Mouse (Mus musculus): ENCODE data around the gene Dnmt3l. TPM values are rescaled to one million over a fixed set of nuclear protein-coding genes. Genes with fewer than 3 reads are reported as not detected.

Dnmt3l gene
- polyA plus RNA-seq, 1 experiment from 2014 or later: not detected

DNA sequence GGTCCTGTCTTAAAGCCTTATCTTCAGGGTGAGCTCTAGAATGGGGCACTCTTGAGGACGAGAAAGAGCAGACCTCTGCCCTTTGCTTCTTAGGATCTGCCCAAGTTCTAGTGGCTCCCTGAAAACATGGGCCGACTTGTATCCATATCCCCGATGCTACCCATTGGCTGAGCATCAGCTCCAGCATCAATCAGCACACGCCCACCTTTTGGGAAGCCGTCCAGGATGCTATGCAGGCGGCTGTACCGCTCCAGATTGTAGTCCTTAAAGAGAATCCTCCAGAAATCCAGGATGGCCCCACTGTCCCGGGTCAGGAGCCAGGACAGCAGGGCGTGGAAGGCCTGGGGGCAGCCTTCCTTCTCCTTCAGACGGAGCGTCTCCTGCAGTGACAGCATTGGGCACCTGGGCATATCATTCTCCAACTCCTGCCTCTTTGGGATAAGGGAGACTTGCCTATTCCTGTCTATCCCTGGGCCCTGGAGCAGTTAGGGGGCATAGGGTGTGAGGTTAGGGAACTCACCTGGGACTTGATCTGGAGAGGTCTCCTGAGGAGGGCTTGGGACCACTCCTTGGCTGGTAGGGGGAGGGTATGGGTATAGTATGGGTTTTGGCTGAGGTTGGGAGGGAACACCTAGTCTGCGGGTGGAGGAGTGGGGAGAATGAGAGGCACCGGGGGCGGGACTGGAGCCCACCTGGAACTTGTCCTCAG, 1.1 kb downstream of the Dnmt3l start:
- H3K9ac ChIP-seq (ENCODE audit: low read length): peak overlapping the region; percentile 54
- H3K9me3 ChIP-seq (ENCODE audit: control insufficient read depth, low read length): no peaks in the 10 kb centered on the region
- H3K4me3 ChIP-seq (ENCODE audit: low read depth, low read length): peak overlapping the region; percentile 21; the same call in 1 of the 2 replicates
- H3K27ac ChIP-seq (ENCODE audit: low read depth, low read length): no peak overlapping the region
- ATAC-seq (replicated peaks; ENCODE audit: low FRiP score) (no peak), DNase-seq (ENCODE audit: low spot score) (no peak)
- peak overlapping the region; percentile 51 for H3K4me2 ChIP-seq (ENCODE audit: low read depth, low read length, severe bottlenecking)
- whole genome bisulfite sequencing: 59% methylated on average over 14 of the region's 14 CpGs
- H3K27me3 ChIP-seq (ENCODE audit: control insufficient read depth, insufficient read depth, low read length): no peaks in the 10 kb centered on the region
- 0 out of 2 replicates have a peak, but pooled peaks cover 3% of the 10 kb centered on the region for H3K4me1 ChIP-seq (replicated peaks; ENCODE audit: control insufficient read depth, insufficient read depth, low read length)
- H3K36me3 ChIP-seq (ENCODE audit: control insufficient read depth, insufficient read depth, low read length): no peaks in the 10 kb centered on the region

DNA sequence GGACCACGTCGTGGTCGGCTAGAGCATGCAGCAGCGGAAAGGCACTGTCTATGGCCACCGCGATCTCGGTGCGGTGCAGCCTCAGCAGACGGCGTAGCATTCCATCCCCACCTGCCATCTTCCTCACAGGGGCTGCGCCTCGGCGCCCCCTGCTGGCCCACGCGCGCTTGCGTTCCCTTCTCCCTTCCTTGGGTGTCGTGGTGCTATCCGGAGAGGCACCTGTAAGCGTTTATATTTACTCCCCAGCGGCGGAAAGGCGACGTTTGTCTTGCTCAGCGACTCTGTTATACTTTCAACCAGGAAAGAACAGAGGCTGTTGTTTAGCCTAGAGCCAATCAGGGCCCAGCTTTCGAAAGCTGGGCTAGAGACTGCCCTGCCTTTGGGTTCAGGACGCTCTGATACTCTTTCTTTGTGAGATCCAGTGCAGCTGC, 1.7 kb downstream of the Dnmt3l start, which contains the start of gene Aire:
TSS of gene Aire (minus strand) at position 205 of the 431 bp plus-strand sequence.
- no peak within 1 kb of the TSS for H3K27ac ChIP-seq (ENCODE audit: low read depth, low read length)
- DNase-seq (ENCODE audit: low spot score): peak; percentile 85
- H3K4me2 ChIP-seq (ENCODE audit: low read depth, low read length, severe bottlenecking): peak within 1 kb of the TSS; percentile 51
- 0 out of 2 replicates have a peak, but pooled peaks cover 3% of the 10 kb centered on the region for H3K4me1 ChIP-seq (replicated peaks; ENCODE audit: control insufficient read depth, insufficient read depth, low read length)
- WGBS: under 1% methylated on average over 26 of the region's 27 CpGs
- H3K4me3 ChIP-seq (ENCODE audit: low read depth, low read length): peak within 1 kb of the TSS; percentile 21; the same call in 1 of the 2 replicates
- H3K9ac ChIP-seq (ENCODE audit: low read length): peak within 1 kb of the TSS; percentile 54
- ATAC-seq (replicated peaks; ENCODE audit: low FRiP score): peak; percentile 54
- no peaks in the 10 kb centered on the region for H3K36me3 ChIP-seq (ENCODE audit: control insufficient read depth, insufficient read depth, low read length)
- H3K27me3 ChIP-seq (ENCODE audit: control insufficient read depth, insufficient read depth, low read length): no peaks in the 10 kb centered on the region
- H3K9me3 ChIP-seq (ENCODE audit: control insufficient read depth, low read length): no peaks in the 10 kb centered on the region

DNA sequence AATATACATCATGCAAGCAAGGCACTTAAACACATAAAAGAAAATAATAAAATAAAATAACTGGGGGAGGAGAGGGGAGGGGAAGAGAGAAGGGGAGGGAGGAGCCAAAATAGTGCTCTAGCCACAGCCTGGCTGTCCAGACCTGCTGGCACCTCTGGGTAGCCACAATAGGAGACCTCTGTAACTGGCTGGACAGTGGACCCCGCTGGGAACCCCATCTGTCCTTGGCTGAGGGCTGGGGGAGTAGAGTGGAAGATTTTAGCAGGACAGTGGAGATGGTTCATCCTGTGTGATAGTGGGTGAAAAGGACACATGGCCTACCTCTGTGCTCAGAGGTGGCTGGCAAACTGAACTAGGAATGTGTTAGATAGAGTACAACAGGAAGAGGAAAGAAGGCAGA, 2.8 kb downstream of the Dnmt3l start:
- ATAC-seq (replicated peaks; ENCODE audit: low FRiP score): no peak
- Histone ChIP-seq H3K9me3 (ENCODE audit: control insufficient read depth, low read length) (no peaks in the 10 kb centered on the region), H3K9ac (ENCODE audit: low read length) (no peak overlapping the region), H3K4me2 (ENCODE audit: low read depth, low read length, severe bottlenecking) (no peak overlapping the region), H3K36me3 (ENCODE audit: control insufficient read depth, insufficient read depth, low read length) (no peaks in the 10 kb centered on the region), H3K4me1 (replicated peaks; ENCODE audit: control insufficient read depth, insufficient read depth, low read length) (0 out of 2 replicates have a peak, but pooled peaks cover 3% of the 10 kb centered on the region), H3K27me3 (ENCODE audit: control insufficient read depth, insufficient read depth, low read length) (no peaks in the 10 kb centered on the region), H3K4me3 (ENCODE audit: low read depth, low read length) (no peak overlapping the region), H3K27ac (ENCODE audit: low read depth, low read length) (no peak overlapping the region)
- DNase-seq (ENCODE audit: low spot score): no peak
- WGBS: 58% methylated on average over 1 of the region's 1 CpGs

DNA sequence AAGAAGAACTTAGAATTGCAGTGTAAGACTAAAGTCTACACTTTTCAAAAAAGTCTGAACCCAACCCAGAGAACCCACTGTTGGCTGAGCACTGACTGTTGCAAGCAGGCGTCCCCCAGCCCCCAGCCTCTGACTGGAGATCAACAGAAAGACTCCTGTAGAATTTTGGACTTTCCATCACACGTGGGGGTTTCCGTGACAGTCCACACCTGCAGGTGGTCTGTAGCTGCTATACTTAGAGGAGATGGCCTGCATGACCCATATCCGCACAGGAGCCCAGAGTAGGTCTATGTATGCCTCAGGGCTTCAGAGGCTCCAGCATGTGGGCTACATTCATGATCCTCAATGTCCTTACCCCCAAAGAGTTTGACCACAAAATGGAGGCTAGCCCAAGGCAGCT, 4.6 kb downstream of the Dnmt3l start:
- no peak for DNase-seq (ENCODE audit: low spot score)
- no peak overlapping the region for H3K27ac ChIP-seq (ENCODE audit: low read depth, low read length)
- no peak overlapping the region for H3K4me2 ChIP-seq (ENCODE audit: low read depth, low read length, severe bottlenecking)
- no peaks in the 10 kb centered on the region for H3K9me3 ChIP-seq (ENCODE audit: control insufficient read depth, low read length)
- no peaks in the 10 kb centered on the region for H3K27me3 ChIP-seq (ENCODE audit: control insufficient read depth, insufficient read depth, low read length)
- 0 out of 2 replicates have a peak, but pooled peaks cover 3% of the 10 kb centered on the region for H3K4me1 ChIP-seq (replicated peaks; ENCODE audit: control insufficient read depth, insufficient read depth, low read length)
- H3K4me3 ChIP-seq (ENCODE audit: low read depth, low read length): no peak overlapping the region
- H3K36me3 ChIP-seq (ENCODE audit: control insufficient read depth, insufficient read depth, low read length): no peaks in the 10 kb centered on the region
- no peak for ATAC-seq (replicated peaks; ENCODE audit: low FRiP score)
- H3K9ac ChIP-seq (ENCODE audit: low read length): no peak overlapping the region
- 83% methylated on average over 4 of the region's 4 CpGs for WGBS

DNA sequence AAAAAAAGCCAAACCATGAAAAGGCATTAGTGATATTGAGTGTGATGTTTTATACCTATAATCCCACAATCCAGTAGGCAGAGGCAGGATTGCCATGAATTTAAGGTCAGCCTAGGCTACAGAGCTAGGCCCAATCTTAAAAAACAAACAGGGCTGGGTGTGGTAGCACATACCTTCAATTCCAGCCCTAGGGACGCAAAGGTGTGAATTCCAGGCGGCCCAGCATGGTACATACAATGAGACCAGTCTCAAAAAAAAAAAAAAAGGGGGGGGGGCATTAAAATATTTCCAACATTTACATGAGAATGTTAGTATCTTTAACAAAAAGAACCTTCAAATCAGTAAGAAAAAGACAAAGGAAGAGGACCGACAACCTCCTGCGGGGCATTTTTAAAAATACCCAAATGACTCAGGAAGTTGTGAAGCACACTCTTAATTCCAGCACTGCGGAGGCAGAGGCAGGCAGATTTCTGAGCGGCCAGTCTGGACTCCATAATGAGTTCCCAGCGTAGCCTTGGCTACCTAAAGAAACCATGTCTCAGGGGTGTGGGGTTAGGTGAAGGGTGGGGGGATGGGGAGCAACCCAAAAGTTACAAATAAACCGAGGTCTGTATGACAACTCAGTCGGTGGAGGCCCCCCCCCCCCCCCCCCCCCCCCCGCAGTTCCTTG, 6.4 kb downstream of the Dnmt3l start:
- no peak for DNase-seq (ENCODE audit: low spot score)
- WGBS: 92% methylated on average over 9 of the region's 10 CpGs
- no peak overlapping the region for H3K4me2 ChIP-seq (ENCODE audit: low read depth, low read length, severe bottlenecking)
- no peak overlapping the region for H3K27ac ChIP-seq (ENCODE audit: low read depth, low read length)
- H3K4me3 ChIP-seq (ENCODE audit: low read depth, low read length): no peak overlapping the region
- H3K36me3 ChIP-seq (ENCODE audit: control insufficient read depth, insufficient read depth, low read length): no peaks in the 10 kb centered on the region
- ATAC-seq (replicated peaks; ENCODE audit: low FRiP score): no peak
- H3K9me3 ChIP-seq (ENCODE audit: control insufficient read depth, low read length): no peaks in the 10 kb centered on the region
- H3K4me1 ChIP-seq (replicated peaks; ENCODE audit: control insufficient read depth, insufficient read depth, low read length): 0 out of 2 replicates have a peak, but pooled peaks cover 3% of the 10 kb centered on the region
- no peaks in the 10 kb centered on the region for H3K27me3 ChIP-seq (ENCODE audit: control insufficient read depth, insufficient read depth, low read length)
- H3K9ac ChIP-seq (ENCODE audit: low read length): no peak overlapping the region

DNA sequence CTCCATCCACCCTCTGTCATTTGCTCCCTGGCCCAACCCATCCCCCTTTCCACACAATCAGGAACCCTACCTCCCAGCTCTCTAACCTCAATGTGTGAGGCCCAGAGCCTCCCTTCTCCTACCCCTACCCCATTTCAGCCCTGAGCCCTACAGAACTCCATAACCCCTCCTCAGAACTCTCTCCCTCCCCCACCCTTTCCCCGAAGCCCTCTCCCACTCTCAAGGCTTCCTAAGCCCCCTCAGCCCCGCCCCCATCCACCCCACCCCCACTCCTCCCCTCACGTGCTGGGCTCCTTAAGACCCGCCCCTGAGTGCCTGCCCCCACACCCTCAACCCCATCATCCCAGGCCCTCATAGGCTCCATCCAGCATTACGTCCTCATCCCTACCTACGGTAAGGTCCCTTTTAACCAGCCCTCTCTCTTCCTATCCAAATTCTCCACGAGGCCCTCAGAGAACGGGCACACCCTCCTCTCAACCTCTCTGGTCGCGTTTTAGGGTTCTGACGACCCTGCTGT, 7.8 kb downstream of the Dnmt3l start:
- DNase-seq (ENCODE audit: low spot score): no peak
- Histone ChIP-seq H3K9ac (ENCODE audit: low read length) (no peak overlapping the region), H3K4me1 (replicated peaks; ENCODE audit: control insufficient read depth, insufficient read depth, low read length) (no peaks in the 10 kb centered on the region), H3K36me3 (ENCODE audit: control insufficient read depth, insufficient read depth, low read length) (no peaks in the 10 kb centered on the region), H3K9me3 (ENCODE audit: control insufficient read depth, low read length) (no peaks in the 10 kb centered on the region), H3K4me3 (ENCODE audit: low read depth, low read length) (no peak overlapping the region), H3K4me2 (ENCODE audit: low read depth, low read length, severe bottlenecking) (no peak overlapping the region), H3K27ac (ENCODE audit: low read depth, low read length) (no peak overlapping the region), H3K27me3 (ENCODE audit: control insufficient read depth, insufficient read depth, low read length) (no peaks in the 10 kb centered on the region)
- whole genome bisulfite sequencing: 56% methylated on average over 11 of the region's 11 CpGs
- no peak for ATAC-seq (replicated peaks; ENCODE audit: low FRiP score)

DNA sequence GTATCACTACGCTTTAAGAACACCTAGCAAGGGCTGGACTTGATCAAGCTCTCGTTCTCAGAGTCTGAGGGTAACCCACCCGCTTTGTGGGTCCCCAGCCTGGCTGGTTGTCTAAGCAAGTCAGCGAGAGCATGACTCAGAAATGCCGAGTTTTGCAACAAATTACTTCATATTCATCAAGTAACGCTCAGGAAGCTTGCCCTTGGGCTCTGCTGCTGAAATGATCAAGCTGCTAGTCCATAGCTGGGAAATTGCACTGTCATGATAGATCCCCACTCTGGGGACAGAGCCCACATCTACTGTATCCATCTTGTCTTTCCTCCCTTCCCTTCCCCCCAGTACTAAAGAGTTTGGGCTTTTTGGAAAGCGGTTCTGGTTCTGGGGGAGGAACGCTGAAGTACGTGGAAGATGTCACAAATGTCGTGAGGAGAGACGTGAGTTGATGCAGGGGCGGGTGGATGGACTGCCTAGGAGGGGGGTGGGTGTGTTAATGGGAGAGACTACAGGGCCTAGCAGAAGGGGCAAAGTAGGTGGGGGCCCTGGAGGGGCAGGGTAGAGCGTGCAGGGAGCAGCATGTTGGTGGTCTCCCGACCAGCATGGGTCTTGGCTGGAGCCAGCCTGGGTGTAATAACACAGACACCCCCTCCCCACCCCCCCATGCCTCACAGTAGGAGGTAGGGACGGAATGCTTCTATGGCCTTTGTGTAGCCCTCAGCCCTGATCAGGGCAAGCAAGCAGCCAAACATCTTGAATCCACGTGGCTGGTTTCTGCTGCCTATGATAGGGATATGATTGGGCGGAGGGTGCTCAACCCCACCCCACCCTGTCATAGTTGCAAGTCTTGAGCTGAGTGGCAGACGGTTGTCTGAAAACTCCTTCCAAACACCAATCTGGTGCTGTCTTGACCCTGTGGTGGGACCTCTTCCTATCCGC, 13.2 kb downstream of the Dnmt3l start:
- Histone ChIP-seq H3K27me3 (ENCODE audit: control insufficient read depth, insufficient read depth, low read length) (no peaks in the 10 kb centered on the region), H3K36me3 (ENCODE audit: control insufficient read depth, insufficient read depth, low read length) (no peaks in the 10 kb centered on the region), H3K4me1 (replicated peaks; ENCODE audit: control insufficient read depth, insufficient read depth, low read length) (no peaks in the 10 kb centered on the region), H3K9ac (ENCODE audit: low read length) (no peak overlapping the region), H3K4me2 (ENCODE audit: low read depth, low read length, severe bottlenecking) (no peak overlapping the region), H3K27ac (ENCODE audit: low read depth, low read length) (no peak overlapping the region), H3K9me3 (ENCODE audit: control insufficient read depth, low read length) (no peaks in the 10 kb centered on the region), H3K4me3 (ENCODE audit: low read depth, low read length) (no peak overlapping the region)
- 78% methylated on average over 19 of the region's 19 CpGs for WGBS
- ATAC-seq (replicated peaks; ENCODE audit: low FRiP score): no peak
- DNase-seq (ENCODE audit: low spot score): no peak

DNA sequence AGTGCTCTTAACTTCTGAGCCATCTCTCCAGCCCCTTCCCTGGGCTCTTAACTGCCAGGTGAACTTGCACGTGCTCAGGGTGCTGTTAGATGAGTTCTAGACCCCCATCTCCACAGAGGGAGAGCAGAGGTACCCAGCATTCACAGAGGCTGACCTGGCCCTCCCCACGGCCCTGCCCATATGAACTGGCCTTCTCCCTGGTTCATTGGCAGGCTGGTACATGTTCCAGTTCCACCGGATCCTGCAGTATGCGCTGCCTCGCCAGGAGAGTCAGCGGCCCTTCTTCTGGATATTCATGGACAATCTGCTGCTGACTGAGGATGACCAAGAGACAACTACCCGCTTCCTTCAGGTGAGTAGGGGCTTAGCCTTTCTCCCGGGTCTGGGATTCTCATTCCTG, 15.3 kb downstream of the Dnmt3l start:
- DNase-seq (ENCODE audit: low spot score) (no peak), ATAC-seq (replicated peaks; ENCODE audit: low FRiP score) (no peak)
- Histone ChIP-seq H3K27ac (ENCODE audit: low read depth, low read length) (no peak overlapping the region), H3K9ac (ENCODE audit: low read length) (no peak overlapping the region), H3K4me1 (replicated peaks; ENCODE audit: control insufficient read depth, insufficient read depth, low read length) (no peaks in the 10 kb centered on the region), H3K27me3 (ENCODE audit: control insufficient read depth, insufficient read depth, low read length) (no peaks in the 10 kb centered on the region), H3K36me3 (ENCODE audit: control insufficient read depth, insufficient read depth, low read length) (no peaks in the 10 kb centered on the region), H3K9me3 (ENCODE audit: control insufficient read depth, low read length) (no peaks in the 10 kb centered on the region), H3K4me2 (ENCODE audit: low read depth, low read length, severe bottlenecking) (no peak overlapping the region), H3K4me3 (ENCODE audit: low read depth, low read length) (no peak overlapping the region)
- 90% methylated on average over 8 of the region's 8 CpGs for WGBS
